Mouse (Mus musculus) erythroblast, embryonic 14.5 days (primary cell): Measurements from ENCODE around the gene Cryab.

Experiments used
- GATA1 ChIP-seq: IDR thresholded peaks from 2 replicates; pipeline ENCODE4 v1.6.1; 2012; ENCODE audit warnings: low read length, inconsistent platforms, mixed read lengths
- TAL1 ChIP-seq: IDR thresholded peaks from 3 replicates; pipeline ENCODE4 v1.6.1; 2012; ENCODE audit warnings: low read length, inconsistent platforms, mixed read lengths

DNA sequence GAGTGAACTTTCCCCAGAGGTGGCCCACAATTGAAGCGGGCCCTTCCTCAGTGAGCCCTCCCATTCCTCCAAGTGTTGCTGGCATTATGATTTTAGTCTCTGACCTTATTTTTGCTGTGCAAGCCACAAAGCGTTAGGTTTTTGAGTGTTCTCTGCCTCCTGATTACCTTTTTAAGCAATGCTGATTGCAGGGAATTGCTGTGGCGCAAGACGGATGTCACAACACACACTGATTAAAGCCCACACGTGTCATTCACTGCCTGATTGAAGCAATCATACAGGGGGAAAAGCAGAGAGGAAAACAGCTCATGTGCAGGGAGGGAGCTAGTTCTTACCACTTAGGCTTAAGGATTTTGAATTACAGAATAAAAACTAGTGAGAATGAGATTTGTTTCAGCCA, 47.2 kb downstream of the Cryab start:
- no peak for TF ChIP-seq GATA1
- TF ChIP-seq TAL1: no peak
